Comparison of ENCODE assay signal across 8 mouse cellular contexts in genomic region chr15:18818185-18818973, GRCm38 (mm10). TPM values are rescaled to one million over a fixed set of nuclear protein-coding genes. Genes with fewer than 3 reads are reported as not detected.
DNase-seq lines count a peak whose midpoint lies in the region; ATAC-seq and TF ChIP-seq lines count a peak whose summit lies in the region.

Gene Cdh10 (plus strand): TSS chr15:18818947.

- peak within 1 kb of the TSS; percentile 51 for H3K4me3 ChIP-seq in heart, embryonic 15.5 days
- peak within 1 kb of the TSS; percentile 52 for H3K4me3 ChIP-seq in forebrain, embryonic 10.5 days
- H3K4me3 ChIP-seq in intestine, postnatal 0 days (ENCODE audit: low read depth, low read length) = peak within 1 kb of the TSS; percentile 32
- H3K4me3 ChIP-seq in liver, embryonic 13.5 days (replicated peaks) = peak within 1 kb of the TSS; percentile 16

- no peak within 1 kb of the TSS for H3K27ac ChIP-seq in heart, embryonic 15.5 days
- H3K27ac ChIP-seq in forebrain, embryonic 10.5 days = peak within 1 kb of the TSS; percentile 79
- no peak within 1 kb of the TSS for H3K27ac ChIP-seq in intestine, postnatal 0 days (ENCODE audit: low read depth, low read length)
- H3K27ac ChIP-seq in liver, embryonic 13.5 days = no peak within 1 kb of the TSS

- WGBS in heart, embryonic 15.5 days = under 1% methylated on average over 24 of the region's 24 CpGs
- under 1% methylated on average over 24 of the region's 24 CpGs for WGBS in forebrain, embryonic 10.5 days
- WGBS in intestine, postnatal 0 days = under 1% methylated on average over 23 of the region's 24 CpGs
- 1% methylated on average over 24 of the region's 24 CpGs for WGBS in liver, embryonic 13.5 days (ENCODE audit: insufficient replicate concordance)

- no peak for DNase-seq in heart, adult 11 months
- DNase-seq in adrenal gland, postnatal 36 days = peak; percentile 12 to 13
- DNase-seq in forebrain, embryonic 10.5 days (ENCODE audit: extremely low spot score, low spot score) = peak; percentile 76
- no peak for DNase-seq in liver, embryonic 13.5 days
- DNase-seq in right cerebral cortex, postnatal 14 days = peak; percentile 66
- no peak for DNase-seq in T-cell, adult 2 months (ENCODE audit: low spot score)

- H3K9me3 ChIP-seq in heart, embryonic 15.5 days (replicated peaks) = no peaks in the 10 kb centered on the region
- no peaks in the 10 kb centered on the region for H3K9me3 ChIP-seq in forebrain, embryonic 10.5 days
- no peaks in the 10 kb centered on the region for H3K9me3 ChIP-seq in intestine, postnatal 0 days (ENCODE audit: control insufficient read depth)
- no peaks in the 10 kb centered on the region for H3K9me3 ChIP-seq in liver, embryonic 13.5 days (replicated peaks)

- 0 out of 2 replicates have a peak, but pooled peaks cover 4% of the 10 kb centered on the region for H3K4me1 ChIP-seq in heart, embryonic 15.5 days (replicated peaks)
- peaks cover 7% of the 10 kb centered on the region for H3K4me1 ChIP-seq in forebrain, embryonic 10.5 days
- H3K4me1 ChIP-seq in intestine, postnatal 0 days (replicated peaks; ENCODE audit: control insufficient read depth, insufficient read depth, low read length) = no peaks in the 10 kb centered on the region
- H3K4me1 ChIP-seq in liver, embryonic 13.5 days (replicated peaks) = no peaks in the 10 kb centered on the region

- H3K4me2 ChIP-seq in heart, embryonic 15.5 days = peak within 1 kb of the TSS; percentile 74
- peak within 1 kb of the TSS; percentile 64 for H3K4me2 ChIP-seq in intestine, postnatal 0 days (replicated peaks; ENCODE audit: low read depth)
- H3K4me2 ChIP-seq in liver, embryonic 13.5 days = peak within 1 kb of the TSS; percentile 41

- peak; percentile 53; the same call in 1 of the 2 replicates for ATAC-seq in heart, embryonic 15.5 days (replicated peaks; ENCODE audit: insufficient number of reproducible peaks, insufficient read depth, low FRiP score, low read depth)
- ATAC-seq in intestine, postnatal 0 days = no peak
- no peak for ATAC-seq in liver, embryonic 13.5 days (ENCODE audit: low read depth)

- H3K27me3 ChIP-seq in heart, embryonic 15.5 days = no peaks in the 10 kb centered on the region
- H3K27me3 ChIP-seq in forebrain, embryonic 10.5 days (ENCODE audit: poor library complexity, severe bottlenecking) = no peaks in the 10 kb centered on the region
- no peaks in the 10 kb centered on the region for H3K27me3 ChIP-seq in intestine, postnatal 0 days (replicated peaks; ENCODE audit: control insufficient read depth, insufficient read depth, low read length)
- 0 out of 2 replicates have a peak, but pooled peaks cover 6% of the 10 kb centered on the region for H3K27me3 ChIP-seq in liver, embryonic 13.5 days

- H3K36me3 ChIP-seq in heart, embryonic 15.5 days = no peaks in the 10 kb centered on the region
- H3K36me3 ChIP-seq in forebrain, embryonic 10.5 days (replicated peaks) = no peaks in the 10 kb centered on the region
- no peaks in the 10 kb centered on the region for H3K36me3 ChIP-seq in intestine, postnatal 0 days (ENCODE audit: control insufficient read depth, insufficient read depth)
- H3K36me3 ChIP-seq in liver, embryonic 13.5 days = no peaks in the 10 kb centered on the region

- peak within 1 kb of the TSS; percentile 31; the same call in 1 of the 2 replicates for H3K9ac ChIP-seq in heart, embryonic 15.5 days
- no peak within 1 kb of the TSS for H3K9ac ChIP-seq in intestine, postnatal 0 days (ENCODE audit: low read depth, low read length)
- no peak within 1 kb of the TSS for H3K9ac ChIP-seq in liver, embryonic 13.5 days

- no peak for TF ChIP-seq CTCF in intestine, postnatal 0 days (IDR thresholded peaks at IDR 0.05; ENCODE audit: low read depth)

RNA-seq across cellular contexts. Expression of gene Cdh10, which starts in this region (rescaled TPM):
- 1.3 and 1.9 TPM in 2 replicates for polyA plus RNA-seq in heart, embryonic 15.5 days (2015; fragmentation: Nextera tagmentation; extraction: Ambion mirVana)
- under 1 TPM in 1 of 2 experiments, not detected in 1; 0.26 TPM for total RNA-seq in adrenal gland, postnatal 36 days (2021)
- polyA plus RNA-seq in forebrain, embryonic 10.5 days (2016; fragmentation: Nextera tagmentation; extraction: Ambion mirVana) = 1.6 and 2.2 TPM in 2 replicates
- 0.52 and 0.64 TPM in 2 replicates for polyA plus RNA-seq in intestine, postnatal 0 days (2015; fragmentation: Nextera tagmentation; extraction: Ambion mirVana)
- 0.12 and 0.19 TPM in 2 replicates for polyA plus RNA-seq in liver, embryonic 13.5 days (2015; fragmentation: Nextera tagmentation; extraction: Ambion mirVana)

Comparison
In these comparisons a context has a peak if more than half of its experiments do, and no peak if none do; other contexts are left out.
1. Peak in DNase-seq in adrenal gland, postnatal 36 days; RNA of the gene not detected or under 1 TPM.
2. DNase-seq: peak in forebrain, embryonic 10.5 days (single experiment) and right cerebral cortex, postnatal 14 days (single experiment); none in heart, adult 11 months (single experiment), liver, embryonic 13.5 days (single experiment) and T-cell, adult 2 months (single experiment).
3. Peak in every context shown above with its lines, with median percentiles within 50 percentile points of each other: H3K4me2 ChIP-seq and H3K4me3 ChIP-seq.